Mouse (Mus musculus) urinary bladder, postnatal 0 days (tissue): ENCODE results near the gene Cad. TPM values are rescaled to one million over a fixed set of nuclear protein-coding genes. Genes with fewer than 3 reads are reported as not detected.

Experiments
- polyA plus RNA-seq: library from polyadenylated mRNA; unstranded; fragments of >200 nt; fragmentation: Nextera tagmentation; extraction: Ambion mirVana; gene quantifications from 2 replicates; pipeline ENCODE4 v1.2.1, GENCODE M21; 2015

Gene Cad
- 7.7 and 8.9 TPM in 2 replicates for polyA plus RNA-seq

DNA sequence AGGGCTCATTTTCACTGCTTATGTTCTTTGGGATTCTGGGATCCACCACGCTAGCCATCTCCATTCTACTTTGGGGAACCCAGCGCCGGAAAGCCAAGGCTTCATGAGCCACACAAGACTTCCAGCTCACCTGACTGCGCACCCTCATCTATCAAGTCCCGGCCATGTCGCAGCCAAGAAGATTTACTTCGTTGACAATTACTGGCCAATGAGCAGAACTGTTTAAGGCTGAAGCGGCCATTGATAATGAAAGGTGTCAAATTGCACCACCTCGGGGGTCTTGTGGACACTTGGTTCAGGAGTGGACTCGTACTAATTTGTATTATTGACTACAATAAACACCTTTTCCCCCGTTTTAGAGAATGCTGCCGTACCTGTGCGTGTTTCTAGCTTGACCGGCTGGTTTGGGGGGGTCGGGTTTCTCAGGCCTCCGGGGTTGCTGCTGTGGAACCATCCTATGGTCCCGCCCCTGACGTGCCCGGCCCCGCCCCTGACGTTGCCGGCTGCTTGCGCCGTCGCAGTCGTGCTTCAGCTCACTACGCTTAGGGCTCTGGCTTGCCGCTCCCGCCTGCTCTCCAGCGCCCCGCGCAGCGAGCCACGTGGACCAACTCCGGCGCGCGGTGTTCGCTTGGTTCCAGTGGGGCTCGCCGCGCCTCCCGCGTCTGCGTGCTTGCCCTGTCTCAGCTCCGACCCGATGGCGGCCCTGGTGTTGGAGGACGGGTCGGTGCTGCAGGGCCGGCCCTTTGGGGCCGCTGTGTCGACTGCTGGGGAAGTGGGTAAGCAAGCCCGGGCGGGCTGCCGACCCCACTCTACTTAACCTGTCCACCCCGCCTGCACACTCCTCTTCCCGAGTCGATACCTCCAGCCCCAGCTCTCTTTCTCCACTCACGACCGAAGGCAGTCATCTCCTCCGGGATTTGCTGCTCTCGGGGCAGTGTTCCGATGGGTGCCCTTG, at the start of gene Cad:
Cad (plus strand) TSS at position 520 of the 955 bp plus-strand sequence.

GRCm38 (mm10) chr5:31047848-31048762, 6.5 kb upstream of the Cad start, which contains the start of gene Atraid:
TSS of gene Atraid (plus strand) at chr5:31048312.

GRCm38 (mm10) chr5:31048763-31049641, 5.6 kb upstream of the Cad start, which contains the start of gene Slc5a6:
TSS of gene Slc5a6 (minus strand) at chr5:31048924.

GRCm38 (mm10) chr5:31105814-31106335, 51.3 kb downstream of the Cad start, which contains the start of gene Dnajc5g:
TSS of gene Dnajc5g (plus strand) at chr5:31106285.

GRCm38 (mm10) chr5:31108000-31108490, 53.5 kb downstream of the Cad start, which contains the start of gene Slc30a3:
TSS of gene Slc30a3 (minus strand) at chr5:31108237.

DNA sequence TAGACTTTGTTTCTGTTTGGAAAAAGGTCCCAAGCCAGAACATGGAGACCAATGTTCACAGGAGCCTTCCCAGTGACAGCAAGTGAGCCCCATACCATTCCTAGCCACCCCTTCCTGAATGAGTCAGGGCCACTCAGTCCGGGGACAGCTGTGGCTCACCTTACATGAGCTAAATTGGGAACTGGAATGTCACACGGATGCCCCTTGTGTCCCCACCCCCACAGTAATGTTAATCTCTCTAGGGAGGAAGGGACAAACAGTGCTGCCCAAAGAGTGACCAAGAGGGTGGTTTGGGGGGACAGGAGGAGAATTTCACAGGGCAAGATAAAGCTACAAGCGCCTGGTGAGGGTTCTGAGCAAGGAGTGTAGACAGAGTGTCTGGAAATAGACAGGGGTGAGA, 61.8 kb downstream of the Cad start, which contains the start of gene Trim54:
Trim54 (plus strand) TSS at position 359 of the 400 bp plus-strand sequence.

Other genes with a start within 250 kb of the Cad start
- gene Mapre3, start 240.1 kb upstream of the Cad start, polyA plus RNA-seq, result 24.5 TPM in 2 replicates
- gene Tmem214, start 186.8 kb upstream of the Cad start, polyA plus RNA-seq, result 55.2 and 70.2 TPM in 2 replicates
- 5.8 and 6.7 TPM in 2 replicates for gene Agbl5, start 166.1 kb upstream of the Cad start, polyA plus RNA-seq
- 525 and 535 TPM in 2 replicates for gene Ost4, start 147.0 kb upstream of the Cad start, polyA plus RNA-seq
- gene Emilin1, start 141.4 kb upstream of the Cad start, polyA plus RNA-seq, result 133 and 147 TPM in 2 replicates
- gene Khk, start 133.3 kb upstream of the Cad start, polyA plus RNA-seq, result 16.8 and 20.7 TPM in 2 replicates
- 9.9 and 13.8 TPM in 2 replicates for gene Cgref1, start 109.2 kb upstream of the Cad start, polyA plus RNA-seq
- 76.4 and 81.5 TPM in 2 replicates for gene Preb, start 94.4 kb upstream of the Cad start, polyA plus RNA-seq
- 0.29 and 0.53 TPM in 2 replicates for gene Tcf23, start 86.1 kb upstream of the Cad start, polyA plus RNA-seq
- 208 and 234 TPM in 2 replicates for gene Atraid, start 6.5 kb upstream of the Cad start, polyA plus RNA-seq
- gene Slc5a6, start 5.9 kb upstream of the Cad start, polyA plus RNA-seq, result 7.6 and 8.1 TPM in 2 replicates
- gene Dnajc5g, start 51.5 kb downstream of the Cad start, polyA plus RNA-seq, result not detected in 2 replicates
- not detected in 2 replicates for gene Slc30a3, start 53.5 kb downstream of the Cad start, polyA plus RNA-seq
- gene Trim54, start 61.9 kb downstream of the Cad start, polyA plus RNA-seq, result not detected in 2 replicates
- gene Ucn, start 84.0 kb downstream of the Cad start, polyA plus RNA-seq, result not detected in 2 replicates
- gene Mpv17, start 99.5 kb downstream of the Cad start, polyA plus RNA-seq, result 60.7 and 61.3 TPM in 2 replicates
- 0.29 and 1.5 TPM in 2 replicates for gene Gm29609, start 125.1 kb downstream of the Cad start, polyA plus RNA-seq
- 21.8 and 27.1 TPM in 2 replicates for gene Gtf3c2, start 125.4 kb downstream of the Cad start, polyA plus RNA-seq
- 106 and 108 TPM in 2 replicates for gene Snx17, start 138.4 kb downstream of the Cad start, polyA plus RNA-seq
- gene Eif2b4, start 138.7 kb downstream of the Cad start, polyA plus RNA-seq, result 31.4 and 37.4 TPM in 2 replicates
- gene Zfp513, start 147.5 kb downstream of the Cad start, polyA plus RNA-seq, result 4.0 and 4.5 TPM in 2 replicates
- 59.8 and 62.1 TPM in 2 replicates for gene Ppm1g, start 165.9 kb downstream of the Cad start, polyA plus RNA-seq
- 103 and 107 TPM in 2 replicates for gene Nrbp1, start 186.1 kb downstream of the Cad start, polyA plus RNA-seq
- 1.0 and 1.3 TPM in 2 replicates for gene Gm9970, start 186.5 kb downstream of the Cad start, polyA plus RNA-seq
- gene Krtcap3, start 196.9 kb downstream of the Cad start, polyA plus RNA-seq, result 30.7 and 32.7 TPM in 2 replicates
- 9.7 and 12.7 TPM in 2 replicates for gene Ift172, start 236.3 kb downstream of the Cad start, polyA plus RNA-seq
- 12.9 and 13.2 TPM in 2 replicates for gene Fndc4, start 241.3 kb downstream of the Cad start, polyA plus RNA-seq
- 0.11 TPM in 1 of 2 replicates, not detected in the other for gene Gckr, start 242.7 kb downstream of the Cad start, polyA plus RNA-seq